Mouse (Mus musculus): ENCODE results near the gene Ddx18. TPM values are rescaled to one million over a fixed set of nuclear protein-coding genes. Genes with fewer than 3 reads are reported as not detected.
A peak's percentile ranks its signal among the peaks of the same experiment; 100 is the strongest.

The Ddx18 gene
- total and polyA plus RNA-seq, 2 experiments from 2014 or later: 22.0 to 31.8 TPM

GRCm38 (mm10) chr1:121596951-121597625 lies 29.3 kb upstream of the Ddx18 start:
- no peak overlapping the region for H3K27ac ChIP-seq (ENCODE audit: low read depth, low read length)
- H3K9ac ChIP-seq (replicated peaks; ENCODE audit: low read length, poor library complexity, severe bottlenecking): no peak overlapping the region
- no peak overlapping the region for H3K4me2 ChIP-seq (ENCODE audit: low read depth, low read length, poor library complexity, severe bottlenecking)
- TF ChIP-seq CTCF (IDR thresholded peaks at IDR 0.05): peak; percentile 86
- WGBS: 12% methylated on average over 4 of the region's 4 CpGs
- no peaks in the 10 kb centered on the region for H3K4me1 ChIP-seq (ENCODE audit: insufficient read depth, low read length)
- H3K4me3 ChIP-seq (ENCODE audit: low read depth, low read length): no peak overlapping the region
- no peaks in the 10 kb centered on the region for H3K9me3 ChIP-seq (ENCODE audit: low read length)
- H3K27me3 ChIP-seq (ENCODE audit: insufficient read depth, low read length): no peaks in the 10 kb centered on the region
- DNase-seq (ENCODE audit: low spot score) (peak; percentile 85), ATAC-seq (ENCODE audit: low FRiP score) (peak; percentile 47; the same call in 1 of the 2 replicates)
- H3K36me3 ChIP-seq (ENCODE audit: insufficient read depth, low read length): no peaks in the 10 kb centered on the region

- ATAC-seq (ENCODE audit: low FRiP score) (no peak), DNase-seq (ENCODE audit: low spot score) (no peak)
- Histone ChIP-seq H3K27me3 (ENCODE audit: insufficient read depth, low read length) (no peaks in the 10 kb centered on the region), H3K4me1 (ENCODE audit: insufficient read depth, low read length) (no peaks in the 10 kb centered on the region), H3K9ac (replicated peaks; ENCODE audit: low read length, poor library complexity, severe bottlenecking) (no peak overlapping the region), H3K9me3 (ENCODE audit: low read length) (no peaks in the 10 kb centered on the region), H3K4me3 (ENCODE audit: low read depth, low read length) (no peak overlapping the region), H3K27ac (ENCODE audit: low read depth, low read length) (no peak overlapping the region), H3K36me3 (ENCODE audit: insufficient read depth, low read length) (no peaks in the 10 kb centered on the region), H3K4me2 (ENCODE audit: low read depth, low read length, poor library complexity, severe bottlenecking) (no peak overlapping the region)
- no peak for TF ChIP-seq CTCF (IDR thresholded peaks at IDR 0.05)
- WGBS: 88% methylated on average over 6 of the region's 6 CpGs
These were observed 17.0 kb upstream of the Ddx18 start for GRCm38 (mm10) chr1:121584838-121585237.

DNA sequence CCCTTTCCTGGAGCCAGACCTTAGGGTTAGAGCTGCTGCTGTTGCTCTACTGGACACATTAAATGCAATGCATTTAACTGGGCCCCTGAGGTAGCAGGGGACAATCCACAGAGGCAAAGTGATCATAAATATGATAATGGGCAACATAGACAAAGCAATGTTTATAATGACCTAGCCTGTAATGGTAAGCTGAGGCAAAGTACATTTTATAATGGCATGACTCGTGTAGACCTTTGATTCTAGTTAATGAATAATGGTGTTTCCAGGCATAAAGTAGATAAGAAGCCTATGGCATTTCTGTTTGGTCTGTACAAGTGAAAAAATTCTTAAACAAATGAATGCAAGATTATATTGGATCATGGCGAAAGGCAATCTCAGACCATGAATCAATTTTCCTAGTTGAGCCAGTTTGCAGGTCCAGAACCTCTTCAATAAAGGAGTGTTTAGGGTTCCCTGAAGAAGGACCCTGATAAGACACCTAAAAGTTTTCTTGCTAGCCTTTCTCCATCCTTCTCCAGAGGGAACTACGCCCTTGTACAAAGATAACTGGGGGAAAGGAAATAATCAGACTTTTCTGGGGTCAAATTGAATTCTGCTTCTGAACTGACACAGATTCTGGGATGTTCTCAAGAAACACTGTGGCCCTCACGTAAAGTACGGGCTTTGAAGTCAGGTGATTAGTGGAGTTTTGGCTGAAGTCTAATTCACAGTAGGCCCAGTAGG lies 13.5 kb upstream of the Ddx18 start:
- no peaks in the 10 kb centered on the region for H3K36me3 ChIP-seq (ENCODE audit: insufficient read depth, low read length)
- no peaks in the 10 kb centered on the region for H3K4me1 ChIP-seq (ENCODE audit: insufficient read depth, low read length)
- H3K4me2 ChIP-seq (ENCODE audit: low read depth, low read length, poor library complexity, severe bottlenecking): no peak overlapping the region
- no peaks in the 10 kb centered on the region for H3K27me3 ChIP-seq (ENCODE audit: insufficient read depth, low read length)
- WGBS: 90% methylated on average over 5 of the region's 5 CpGs
- no peak for TF ChIP-seq CTCF (IDR thresholded peaks at IDR 0.05)
- H3K9ac ChIP-seq (replicated peaks; ENCODE audit: low read length, poor library complexity, severe bottlenecking): no peak overlapping the region
- ATAC-seq (ENCODE audit: low FRiP score): no peak
- no peak overlapping the region for H3K27ac ChIP-seq (ENCODE audit: low read depth, low read length)
- DNase-seq (ENCODE audit: low spot score): no peak
- no peaks in the 10 kb centered on the region for H3K9me3 ChIP-seq (ENCODE audit: low read length)
- no peak overlapping the region for H3K4me3 ChIP-seq (ENCODE audit: low read depth, low read length)

DNA sequence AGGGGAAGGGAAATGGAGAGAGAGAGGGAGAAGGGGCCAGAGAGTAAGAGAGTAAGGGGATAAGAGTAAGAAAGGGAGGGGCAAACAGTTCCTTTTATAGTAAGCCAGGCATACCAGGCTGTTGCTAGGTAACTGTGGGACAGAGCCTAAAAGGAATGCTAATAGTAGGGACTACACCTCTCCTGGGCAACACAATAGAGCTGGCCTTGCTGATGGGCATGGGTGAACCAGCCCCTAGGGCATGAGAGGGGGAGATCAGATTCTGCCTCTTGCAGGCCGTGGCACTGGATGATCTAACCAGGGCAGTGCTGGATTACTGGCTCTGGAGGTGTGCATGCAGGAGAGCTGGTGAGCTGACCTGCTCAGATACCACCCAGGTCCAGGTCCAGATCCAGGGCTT lies 9.7 kb upstream of the Ddx18 start:
- no peak overlapping the region for H3K27ac ChIP-seq (ENCODE audit: low read depth, low read length)
- DNase-seq (ENCODE audit: low spot score) (no peak), ATAC-seq (ENCODE audit: low FRiP score) (no peak; the same call in 1 of the 2 replicates)
- H3K4me1 ChIP-seq (ENCODE audit: insufficient read depth, low read length): no peaks in the 10 kb centered on the region
- no peak overlapping the region for H3K4me2 ChIP-seq (ENCODE audit: low read depth, low read length, poor library complexity, severe bottlenecking)
- no peaks in the 10 kb centered on the region for H3K36me3 ChIP-seq (ENCODE audit: insufficient read depth, low read length)
- 18% methylated on average over 1 of the region's 1 CpGs for WGBS
- no peaks in the 10 kb centered on the region for H3K27me3 ChIP-seq (ENCODE audit: insufficient read depth, low read length)
- H3K9ac ChIP-seq (replicated peaks; ENCODE audit: low read length, poor library complexity, severe bottlenecking): no peak overlapping the region
- no peak overlapping the region for H3K4me3 ChIP-seq (ENCODE audit: low read depth, low read length)
- no peak for TF ChIP-seq CTCF (IDR thresholded peaks at IDR 0.05)
- H3K9me3 ChIP-seq (ENCODE audit: low read length): no peaks in the 10 kb centered on the region

GRCm38 (mm10) chr1:121570522-121570921 lies 2.7 kb upstream of the Ddx18 start:
- TF ChIP-seq CTCF (IDR thresholded peaks at IDR 0.05): no peak
- ATAC-seq (ENCODE audit: low FRiP score) (no peak), DNase-seq (ENCODE audit: low spot score) (no peak)
- Histone ChIP-seq H3K27ac (ENCODE audit: low read depth, low read length) (no peak overlapping the region), H3K4me1 (ENCODE audit: insufficient read depth, low read length) (no peaks in the 10 kb centered on the region), H3K4me3 (ENCODE audit: low read depth, low read length) (no peak overlapping the region), H3K27me3 (ENCODE audit: insufficient read depth, low read length) (no peaks in the 10 kb centered on the region), H3K36me3 (ENCODE audit: insufficient read depth, low read length) (no peaks in the 10 kb centered on the region), H3K4me2 (ENCODE audit: low read depth, low read length, poor library complexity, severe bottlenecking) (no peak overlapping the region), H3K9me3 (ENCODE audit: low read length) (no peaks in the 10 kb centered on the region), H3K9ac (replicated peaks; ENCODE audit: low read length, poor library complexity, severe bottlenecking) (no peak overlapping the region)
- 88% methylated on average over 7 of the region's 7 CpGs for WGBS

DNA sequence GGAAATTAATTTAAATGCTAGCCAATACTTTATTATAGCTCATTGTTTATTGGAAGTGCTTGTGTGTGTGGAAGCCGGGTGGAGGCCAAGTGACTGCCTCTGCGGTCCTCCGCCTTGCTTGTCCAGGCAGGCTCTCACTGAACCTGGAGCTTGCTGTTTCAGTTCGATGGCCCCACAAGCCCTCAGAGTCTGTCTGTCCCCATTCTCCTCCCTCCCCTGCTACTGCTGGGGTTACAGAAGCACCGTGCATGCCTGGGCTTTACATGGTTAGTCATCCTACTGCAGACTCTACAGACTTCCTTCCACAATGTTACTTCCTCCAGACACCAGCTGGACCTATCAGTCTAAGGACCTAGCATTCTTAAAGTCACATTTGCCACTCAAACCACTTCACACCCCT lies 9.9 kb downstream of the Ddx18 start:
- no peak for DNase-seq (ENCODE audit: low spot score)
- Histone ChIP-seq H3K4me1 (ENCODE audit: insufficient read depth, low read length) (no peaks in the 10 kb centered on the region), H3K27me3 (ENCODE audit: insufficient read depth, low read length) (no peaks in the 10 kb centered on the region), H3K9me3 (ENCODE audit: low read length) (no peaks in the 10 kb centered on the region), H3K9ac (replicated peaks; ENCODE audit: low read length, poor library complexity, severe bottlenecking) (no peak overlapping the region), H3K4me3 (ENCODE audit: low read depth, low read length) (no peak overlapping the region), H3K27ac (ENCODE audit: low read depth, low read length) (no peak overlapping the region), H3K4me2 (ENCODE audit: low read depth, low read length, poor library complexity, severe bottlenecking) (no peak overlapping the region), H3K36me3 (ENCODE audit: insufficient read depth, low read length) (peaks cover 72% of the 10 kb centered on the region)
- whole genome bisulfite sequencing: 99% methylated on average over 5 of the region's 5 CpGs
- no peak for ATAC-seq (ENCODE audit: low FRiP score)
- no peak for TF ChIP-seq CTCF (IDR thresholded peaks at IDR 0.05)
